Mouse (Mus musculus) lung, postnatal 10 days (tissue): ENCODE data around the gene Mast4.
A peak's percentile ranks its signal among the peaks of the same experiment; 100 is the strongest.

Source experiments
- DNase-seq: peaks from one replicate; pipeline ENCODE4 v3.0.0; 2021

The Mast4 gene

DNA sequence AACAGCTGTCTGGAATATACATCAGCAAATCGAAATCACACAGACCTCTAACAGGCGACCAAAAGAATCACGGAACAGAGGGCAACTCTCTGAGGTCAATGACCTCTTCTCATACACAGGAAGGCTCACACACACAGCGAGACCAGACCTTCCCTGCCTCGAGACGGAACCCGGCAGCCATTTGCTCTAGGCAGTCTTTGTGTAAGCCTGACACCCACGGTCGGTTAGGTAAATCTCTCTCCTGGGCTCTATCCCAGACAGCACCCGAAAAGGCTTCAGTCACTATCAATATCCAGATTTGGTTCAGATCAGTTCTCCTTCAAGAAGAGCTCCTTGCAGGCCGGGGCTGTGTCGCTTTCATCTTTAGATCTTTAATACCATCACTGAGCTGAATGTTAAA, 421.4 kb downstream of the Mast4 start:
- no peak for DNase-seq

GRCm38 (mm10) chr13:102909654-102910418, 424.5 kb downstream of the Mast4 start:
- no peak for DNase-seq

GRCm38 (mm10) chr13:102906661-102907009, 427.7 kb downstream of the Mast4 start:
- no peak for DNase-seq

GRCm38 (mm10) chr13:102906004-102906660, 428.2 kb downstream of the Mast4 start:
- peak; percentile 87 for DNase-seq

- no peak for DNase-seq
These were observed 428.8 kb downstream of the Mast4 start for GRCm38 (mm10) chr13:102905361-102905950.

- no peak for DNase-seq
These were observed 430.6 kb downstream of the Mast4 start for GRCm38 (mm10) chr13:102903689-102904088.

DNA sequence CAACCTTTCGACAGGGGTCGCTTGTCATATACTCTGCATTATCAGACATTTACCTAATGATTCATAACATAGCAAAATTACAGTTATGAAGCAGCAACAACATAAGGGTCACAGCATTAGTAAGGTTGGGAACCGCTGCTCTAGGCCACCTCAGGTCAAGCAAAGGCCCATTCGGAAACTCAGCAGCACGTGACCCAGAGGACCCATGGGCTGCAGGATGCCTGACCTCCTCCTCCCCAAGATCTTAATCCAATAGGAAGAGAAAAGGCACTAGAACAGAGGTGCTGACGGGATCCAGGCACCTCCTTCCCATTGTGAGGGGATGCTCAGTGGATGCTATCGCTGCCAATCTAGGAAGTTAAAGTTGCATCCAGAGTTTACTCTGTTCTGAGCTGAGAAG, 432.2 kb downstream of the Mast4 start:
- no peak for DNase-seq

DNA sequence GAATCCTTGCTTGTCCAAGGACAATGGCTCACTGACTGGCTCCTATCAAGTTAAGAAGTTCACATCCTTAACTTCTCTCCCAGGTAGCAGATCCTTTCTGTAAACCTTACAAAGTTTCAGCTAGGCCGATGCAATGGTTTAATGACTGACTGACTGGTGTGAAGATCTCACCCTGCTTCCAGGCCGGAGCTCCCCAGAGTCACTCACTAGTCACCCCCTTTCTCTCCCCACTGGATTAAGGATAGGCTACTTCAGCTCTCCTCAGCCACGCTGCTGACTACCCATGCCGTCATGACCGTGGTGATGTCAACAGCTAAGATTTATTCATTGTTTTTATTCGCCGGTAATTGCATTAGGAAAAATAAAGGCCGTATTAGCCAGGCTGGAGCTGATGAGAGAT, 433.8 kb downstream of the Mast4 start:
- no peak for DNase-seq

GRCm38 (mm10) chr13:102900083-102900420, 434.2 kb downstream of the Mast4 start:
- DNase-seq = no peak

DNA sequence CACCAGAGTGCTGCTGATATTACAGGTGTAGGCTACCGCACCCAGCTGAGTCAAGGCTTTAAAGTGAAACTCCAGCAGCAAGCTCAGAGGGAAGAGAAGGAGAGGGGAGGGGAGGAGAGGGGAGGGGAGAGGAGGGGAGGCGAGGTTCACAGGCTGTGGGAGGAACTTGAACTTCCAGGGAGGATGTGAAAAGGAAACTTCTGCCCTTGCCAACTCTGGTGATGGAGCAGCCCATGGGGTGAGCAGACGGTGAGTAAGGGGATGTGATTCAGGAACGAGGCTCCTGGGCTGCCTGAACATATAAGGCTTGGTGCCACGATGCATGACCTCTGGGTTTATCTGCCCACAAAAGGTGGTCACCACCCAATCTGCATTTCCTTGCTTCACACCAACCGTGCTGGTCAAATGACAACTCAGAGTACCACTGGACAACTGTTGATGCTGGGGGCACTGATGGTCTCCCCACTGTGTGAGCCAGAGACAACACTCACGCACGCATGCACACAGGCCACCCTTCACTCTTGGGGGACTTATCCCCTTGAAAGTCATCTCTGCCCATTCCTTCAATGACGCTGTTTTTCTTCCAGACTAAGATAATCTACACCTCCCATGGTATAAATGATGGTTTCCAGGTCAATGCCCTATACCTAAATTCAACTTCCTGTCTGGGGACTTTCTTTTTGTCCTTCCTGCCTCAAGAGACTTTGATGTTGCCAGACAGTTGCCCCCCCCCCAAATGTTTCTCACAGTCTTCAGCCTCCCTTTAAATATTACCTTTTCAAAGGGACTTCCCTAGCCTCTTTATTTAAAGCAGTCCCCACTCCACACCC, 434.8 kb downstream of the Mast4 start:
- peak; percentile 47 for DNase-seq

DNA sequence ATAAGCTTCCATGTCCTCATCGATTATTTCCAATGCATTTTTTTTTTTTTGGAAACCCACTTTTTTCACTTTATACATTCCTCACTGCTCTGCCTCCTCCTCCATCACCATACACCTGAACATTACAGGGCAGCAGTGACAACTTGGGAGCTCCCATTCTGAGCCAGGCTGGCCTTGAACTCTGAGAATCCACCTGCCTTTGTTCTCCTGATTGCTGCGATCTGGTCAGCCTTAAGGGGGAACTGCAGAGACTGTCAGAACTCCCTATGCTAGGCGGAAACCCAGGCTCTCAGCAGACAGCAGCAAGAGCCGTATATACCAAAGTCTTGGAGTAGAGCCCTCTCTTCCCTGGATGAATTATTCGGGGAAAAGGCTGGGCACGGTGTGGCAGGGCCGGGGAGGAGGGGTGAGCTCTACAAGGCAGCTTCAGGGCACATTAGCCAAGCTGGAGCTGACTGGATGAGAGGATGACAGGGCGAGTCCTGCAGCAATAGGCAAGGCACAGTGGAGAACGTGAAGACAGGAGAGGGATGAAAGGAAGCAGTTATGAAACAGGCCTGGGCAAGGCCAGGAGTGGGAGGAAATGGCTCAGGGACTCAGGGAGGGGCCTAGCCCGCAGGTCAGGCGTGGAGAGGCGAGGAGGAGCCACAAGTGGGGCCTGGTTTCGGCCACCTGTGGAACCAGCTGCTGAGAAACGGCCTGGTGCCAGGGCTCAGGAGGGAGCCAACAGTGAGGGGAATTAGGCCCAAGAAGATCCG, 435.7 kb downstream of the Mast4 start:
- DNase-seq = peak; percentile 70

DNA sequence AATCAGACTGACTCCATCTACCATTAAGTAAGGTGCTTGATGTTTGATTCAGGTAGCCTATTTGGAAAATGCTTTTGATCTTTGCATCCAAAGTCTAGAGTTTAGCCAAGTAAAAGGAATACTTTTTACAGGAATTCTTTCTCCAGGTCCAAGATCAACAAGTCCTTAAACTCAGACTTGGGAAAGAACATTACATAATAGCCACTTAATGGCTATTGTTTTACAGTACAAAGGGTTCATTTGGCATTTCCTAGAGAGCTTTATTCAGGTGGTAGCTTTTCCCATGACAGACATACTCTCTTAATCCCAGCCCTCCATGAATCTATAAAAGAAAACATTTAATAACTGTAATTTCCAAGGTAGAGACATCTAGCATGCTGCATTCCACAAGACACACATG, 438.0 kb downstream of the Mast4 start:
- DNase-seq = no peak

- DNase-seq = no peak
These were observed 438.4 kb downstream of the Mast4 start for GRCm38 (mm10) chr13:102895894-102896293.

DNA sequence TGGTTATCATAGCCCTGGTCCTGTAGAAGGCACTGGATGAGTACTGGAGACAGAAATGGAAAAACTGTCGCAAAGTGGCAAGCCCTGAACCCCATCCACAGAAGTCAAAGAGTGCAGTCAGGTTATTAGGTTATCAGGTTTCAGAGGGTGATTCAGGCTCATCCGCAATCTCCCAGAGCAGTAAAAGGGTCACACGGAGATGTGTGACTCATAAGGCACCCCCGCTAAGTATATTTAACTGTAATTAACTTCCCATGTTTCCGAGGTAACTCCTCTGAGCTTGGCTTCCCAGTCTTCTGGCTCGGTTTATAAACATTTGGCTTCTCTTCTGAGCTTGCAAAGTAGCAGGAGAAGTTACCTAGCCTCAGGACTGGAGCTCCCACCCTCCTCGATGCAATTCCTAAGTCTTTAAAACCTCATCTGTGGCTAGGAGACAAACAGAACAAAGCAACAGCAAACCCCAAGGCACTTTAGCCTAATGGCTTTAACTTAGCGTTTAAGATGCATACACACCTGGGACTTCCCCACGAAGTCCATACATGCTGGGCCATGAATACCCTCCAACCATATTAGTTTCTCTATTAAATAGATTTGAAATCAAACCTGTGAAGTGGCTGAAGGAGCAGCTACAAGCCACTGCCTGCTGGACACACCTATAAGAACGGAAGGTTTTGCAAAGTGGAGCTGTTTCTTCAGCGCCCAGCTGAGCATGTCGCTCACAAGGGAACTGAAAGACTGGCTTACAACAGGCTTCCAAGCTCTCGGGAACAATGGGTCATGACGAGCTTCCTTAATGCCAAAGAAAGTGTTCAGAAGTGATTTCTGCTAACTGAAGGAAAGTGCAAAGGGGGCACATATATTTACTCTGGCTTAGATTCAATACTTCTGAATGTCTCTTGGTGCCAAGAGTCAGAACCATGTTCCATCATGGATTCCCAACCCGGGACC, 439.7 kb downstream of the Mast4 start:
- DNase-seq = no peak

DNA sequence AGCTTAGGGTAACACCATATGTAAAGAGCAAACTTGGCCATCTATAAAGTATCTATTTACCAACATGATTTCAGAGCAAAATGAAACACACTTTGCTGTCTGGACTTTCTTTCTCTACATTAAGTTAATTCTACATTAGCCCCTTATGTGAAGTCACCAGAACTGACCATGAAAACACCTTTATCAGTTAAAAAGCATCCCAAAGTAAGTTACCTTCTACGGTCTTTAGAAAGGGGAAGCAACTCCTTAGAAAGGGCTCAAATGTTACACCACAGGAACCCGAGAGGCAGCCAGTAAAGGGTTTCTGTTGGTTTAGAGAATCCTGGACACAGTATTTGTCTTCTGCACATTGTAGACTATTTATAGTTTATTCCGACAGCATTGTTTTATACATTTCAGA, 441.5 kb downstream of the Mast4 start:
- no peak for DNase-seq

GRCm38 (mm10) chr13:102889989-102890388, 444.3 kb downstream of the Mast4 start:
- no peak for DNase-seq

GRCm38 (mm10) chr13:102889537-102889936, 444.8 kb downstream of the Mast4 start:
- no peak for DNase-seq

DNA sequence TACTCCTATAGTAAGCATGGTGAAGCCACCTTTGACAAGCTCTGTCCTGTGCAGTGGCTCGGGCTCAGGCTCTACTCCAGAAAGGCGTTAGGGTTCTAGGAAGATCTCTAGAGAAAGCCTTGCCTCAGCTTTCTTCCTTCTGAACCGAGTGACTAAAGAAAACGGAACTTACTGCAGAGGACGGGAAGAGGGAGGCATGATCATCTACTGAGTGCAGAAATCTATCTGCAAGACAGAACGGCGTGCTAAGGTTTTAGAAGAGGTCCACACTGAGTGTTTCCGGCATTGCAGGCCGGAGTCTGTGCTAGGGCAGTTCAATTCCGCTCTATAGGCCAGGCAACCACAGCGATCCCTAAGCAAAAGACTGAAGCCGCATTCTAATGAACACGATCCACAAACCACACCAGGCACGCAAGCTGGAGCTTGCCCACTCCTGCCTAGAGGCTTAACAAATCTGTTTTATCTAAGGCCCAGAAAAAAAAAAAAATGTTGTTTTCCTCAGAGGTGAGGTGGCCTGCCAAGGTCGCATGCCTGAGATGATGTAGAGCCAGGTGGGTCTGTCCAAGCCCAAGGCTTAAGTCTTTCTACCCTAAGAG, 445.3 kb downstream of the Mast4 start:
- no peak for DNase-seq

- DNase-seq = no peak
These were observed 446.1 kb downstream of the Mast4 start for GRCm38 (mm10) chr13:102888211-102888610.

- DNase-seq = no peak
These were observed 446.8 kb downstream of the Mast4 start for GRCm38 (mm10) chr13:102887534-102887933.

DNA sequence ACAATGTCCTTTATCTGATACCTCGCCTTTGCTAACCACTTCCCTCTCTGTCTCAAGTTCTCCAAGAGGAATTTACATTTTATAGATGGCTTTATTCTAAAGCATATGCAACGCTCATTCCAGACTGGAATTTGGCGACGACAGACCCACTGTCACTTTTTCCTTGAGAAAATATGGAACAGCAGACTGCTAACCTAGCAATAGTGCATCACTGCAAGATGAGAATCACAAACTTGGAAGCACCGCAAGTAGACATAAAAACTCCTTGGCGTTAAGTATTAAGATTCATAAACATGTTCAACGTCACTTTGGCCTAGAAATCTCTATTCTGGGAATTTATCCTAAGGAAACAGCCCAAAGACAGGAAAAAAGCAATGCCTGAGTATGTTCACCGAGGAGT, 447.5 kb downstream of the Mast4 start:
- no peak for DNase-seq
